Mouse (Mus musculus) bone marrow macrophage, adult 2 months (primary cell): ENCODE data around the gene Card11.

Experiments used
- CTCF ChIP-seq: IDR thresholded peaks from 2 replicates; pipeline ENCODE4 v1.5.1; 2012; ENCODE audit warnings: low read depth, mild to moderate bottlenecking, low read length, moderate library complexity
- POLR2A ChIP-seq: IDR thresholded peaks from 2 replicates; pipeline ENCODE4 v1.6.1; 2012; ENCODE audit warnings: mild to moderate bottlenecking, low read depth, low read length, borderline replicate concordance

GRCm38 (mm10) chr5:140951801-140952200, 48.6 kb downstream of the Card11 start:
- no peak for TF ChIP-seq CTCF
- TF ChIP-seq POLR2A, result no peak
